Mouse (Mus musculus) stomach, postnatal 0 days (tissue): Measurements from ENCODE around the gene Tcaf3.

ENCODE experiments used
- CTCF ChIP-seq: IDR thresholded peaks from 2 replicates; pipeline ENCODE4 v1.5.1; 2016; ENCODE audit warnings: antibody characterized with exemption, low read depth, mild to moderate bottlenecking, moderate library complexity
- EP300 ChIP-seq: optimal IDR thresholded peaks from 2 replicates; pipeline ENCODE3; 2016; ENCODE audit warnings: antibody characterized with exemption

- TF ChIP-seq CTCF: peak; percentile 62
- no peak for TF ChIP-seq EP300
Observed at GRCm38 (mm10) chr6:42631395-42631794, 33.9 kb upstream of the Tcaf3 start.
